Mouse (Mus musculus) stomach, embryonic 16.5 days (tissue): ENCODE results near the gene Gnmt. TPM values are rescaled to one million over a fixed set of nuclear protein-coding genes. Genes with fewer than 3 reads are reported as not detected.

Source experiments
- ATAC-seq: fragments of 200-750 bp; cut with Nextera tagmentation; 2 replicates; pipeline ENCODE4 v1.8.0; 2017; ENCODE audit warnings: moderate number of reproducible peaks, moderate TSS enrichment; ENCODE audit not compliant: insufficient read depth, low FRiP score
- H3K27ac ChIP-seq: fragments of 300-500 bp; sonication (generic); 2 replicates; pipeline ENCODE4 v1.5.1; 2014; ENCODE audit warnings: low read length
- H3K27me3 ChIP-seq: fragments of 300-500 bp; sonication (generic); 2 replicates; pipeline ENCODE4 v1.6.1; 2014; ENCODE audit warnings: low read length, control low read depth, mixed read lengths; ENCODE audit not compliant: control insufficient read depth, insufficient read depth
- H3K36me3 ChIP-seq: fragments of 300-500 bp; sonication (generic); 2 replicates; pipeline ENCODE4 v1.6.1; 2014; ENCODE audit warnings: low read length; ENCODE audit not compliant: control insufficient read depth, insufficient read depth
- H3K4me1 ChIP-seq: fragments of 300-500 bp; sonication (generic); 2 replicates; pipeline ENCODE4 v1.6.1; 2014; ENCODE audit warnings: low read length, control low read depth, mixed read lengths; ENCODE audit not compliant: control insufficient read depth, insufficient read depth
- H3K4me2 ChIP-seq: fragments of 300-500 bp; sonication (generic); 2 replicates; pipeline ENCODE4 v1.6.1; 2014; ENCODE audit warnings: low read depth, low read length, mixed read lengths
- H3K4me3 ChIP-seq: fragments of 300-500 bp; sonication (generic); replicated peaks from 2 replicates; pipeline ENCODE4 v1.5.1; 2014; ENCODE audit warnings: mild to moderate bottlenecking, low read length
- H3K9ac ChIP-seq: fragments of 300-500 bp; sonication (generic); 2 replicates; pipeline ENCODE4 v1.6.1; 2014; ENCODE audit warnings: low read length
- H3K9me3 ChIP-seq: fragments of 300-500 bp; sonication (generic); replicated peaks from 2 replicates; pipeline ENCODE4 v1.6.1; 2016; ENCODE audit warnings: low read length, control low read depth; ENCODE audit not compliant: control insufficient read depth
- WGBS: fragments of 180-500 bp; shearing (Covaris S2); extraction: QIAGEN DNeasy Blood & Tissue Kit; methylation state at CpG from one replicate; pipeline ENCODE4 v1.1.7; 2014; 5-methylcytosine and 5-hydroxymethylcytosine counted together
- polyA plus RNA-seq: library from polyadenylated mRNA; unstranded; fragments of >200 nt; fragmentation: Nextera tagmentation; extraction: Ambion mirVana; gene quantifications from 2 replicates; pipeline ENCODE4 v1.2.1, GENCODE M21; 2015

The Gnmt gene
- polyA plus RNA-seq, 1 experiment from 2014 or later: 17.1 TPM

GRCm38 (mm10) chr17:46728496-46728895, 472 bp downstream of the Gnmt start:
- Histone ChIP-seq H3K27ac (no peak overlapping the region), H3K4me2 (peak overlapping the region; percentile 52), H3K36me3 (no peaks in the 10 kb centered on the region; the same call in 1 of the 2 replicates), H3K9me3 (no peaks in the 10 kb centered on the region), H3K4me3 (peak overlapping the region; percentile 29), H3K4me1 (no peaks in the 10 kb centered on the region), H3K27me3 (no peaks in the 10 kb centered on the region), H3K9ac (peak overlapping the region; percentile 20; the same call in 1 of the 2 replicates)
- ATAC-seq: no peak
- 45% methylated on average over 11 of the region's 11 CpGs for WGBS

GRCm38 (mm10) chr17:46728021-46728420, 947 bp downstream of the Gnmt start:
- Histone ChIP-seq H3K27me3 (no peaks in the 10 kb centered on the region), H3K4me1 (no peaks in the 10 kb centered on the region), H3K27ac (no peak overlapping the region), H3K36me3 (no peaks in the 10 kb centered on the region; the same call in 1 of the 2 replicates), H3K4me3 (no peak overlapping the region), H3K4me2 (no peak overlapping the region), H3K9me3 (no peaks in the 10 kb centered on the region), H3K9ac (no peak overlapping the region)
- 37% methylated on average over 6 of the region's 6 CpGs for WGBS
- ATAC-seq: no peak

- Histone ChIP-seq H3K27ac (no peak overlapping the region), H3K27me3 (no peaks in the 10 kb centered on the region), H3K4me1 (no peaks in the 10 kb centered on the region), H3K36me3 (peaks cover 2% of the 10 kb centered on the region; the same call in 1 of the 2 replicates), H3K9me3 (no peaks in the 10 kb centered on the region), H3K4me2 (no peak overlapping the region), H3K9ac (no peak overlapping the region), H3K4me3 (no peak overlapping the region)
- ATAC-seq: no peak
- WGBS: 87% methylated on average over 11 of the region's 11 CpGs
These were observed 1.7 kb downstream of the Gnmt start for GRCm38 (mm10) chr17:46727271-46727670.

GRCm38 (mm10) chr17:46725731-46726645, 3.0 kb downstream of the Gnmt start:
- Histone ChIP-seq H3K9ac (no peak overlapping the region), H3K27me3 (no peaks in the 10 kb centered on the region), H3K27ac (no peak overlapping the region), H3K4me1 (no peaks in the 10 kb centered on the region), H3K4me3 (no peak overlapping the region), H3K36me3 (peaks cover 4% of the 10 kb centered on the region; the same call in 1 of the 2 replicates), H3K9me3 (no peaks in the 10 kb centered on the region), H3K4me2 (no peak overlapping the region)
- no peak for ATAC-seq
- WGBS: 91% methylated on average over 26 of the region's 26 CpGs

GRCm38 (mm10) chr17:46725273-46725672, 3.7 kb downstream of the Gnmt start:
- Histone ChIP-seq H3K9ac (peak overlapping the region; percentile 14; the same call in 1 of the 2 replicates), H3K9me3 (no peaks in the 10 kb centered on the region), H3K27ac (no peak overlapping the region), H3K4me1 (no peaks in the 10 kb centered on the region), H3K27me3 (no peaks in the 10 kb centered on the region), H3K36me3 (peaks cover 4% of the 10 kb centered on the region; the same call in 1 of the 2 replicates), H3K4me3 (no peak overlapping the region), H3K4me2 (no peak overlapping the region)
- ATAC-seq: 0 out of 2 replicates have a peak, but pooled peaks have one; percentile 9
- WGBS: 57% methylated on average over 9 of the region's 9 CpGs

GRCm38 (mm10) chr17:46724477-46725084, 4.4 kb downstream of the Gnmt start:
- 76% methylated on average over 20 of the region's 20 CpGs for WGBS
- H3K4me1 ChIP-seq: no peaks in the 10 kb centered on the region
- ATAC-seq: no peak
- no peak overlapping the region for H3K4me2 ChIP-seq
- no peaks in the 10 kb centered on the region for H3K27me3 ChIP-seq
- no peaks in the 10 kb centered on the region for H3K9me3 ChIP-seq
- no peak overlapping the region for H3K27ac ChIP-seq
- no peak overlapping the region for H3K4me3 ChIP-seq
- H3K9ac ChIP-seq: no peak overlapping the region
- peaks cover 4% of the 10 kb centered on the region; the same call in 1 of the 2 replicates for H3K36me3 ChIP-seq

GRCm38 (mm10) chr17:46721077-46721476, 7.9 kb downstream of the Gnmt start:
- H3K36me3 ChIP-seq: peaks cover 4% of the 10 kb centered on the region; the same call in 1 of the 2 replicates
- H3K27ac ChIP-seq: no peak overlapping the region
- H3K27me3 ChIP-seq: no peaks in the 10 kb centered on the region
- no peak overlapping the region for H3K4me2 ChIP-seq
- no peak overlapping the region for H3K4me3 ChIP-seq
- ATAC-seq: no peak
- no peaks in the 10 kb centered on the region for H3K4me1 ChIP-seq
- 87% methylated on average over 7 of the region's 7 CpGs for WGBS
- H3K9ac ChIP-seq: no peak overlapping the region
- H3K9me3 ChIP-seq: no peaks in the 10 kb centered on the region

GRCm38 (mm10) chr17:46714756-46715481, 14.0 kb downstream of the Gnmt start:
- no peak overlapping the region for H3K27ac ChIP-seq
- no peaks in the 10 kb centered on the region for H3K27me3 ChIP-seq
- no peak overlapping the region for H3K4me2 ChIP-seq
- ATAC-seq: no peak
- no peak overlapping the region for H3K9ac ChIP-seq
- WGBS: 92% methylated on average over 11 of the region's 11 CpGs
- H3K36me3 ChIP-seq: 0 out of 2 replicates have a peak, but pooled peaks cover 8% of the 10 kb centered on the region
- peaks cover 8% of the 10 kb centered on the region for H3K4me1 ChIP-seq
- H3K9me3 ChIP-seq: no peaks in the 10 kb centered on the region
- H3K4me3 ChIP-seq: no peak overlapping the region
